Mouse (Mus musculus) heart, embryonic 15.5 days (tissue): ENCODE measurements around the gene Cpped1. TPM values are rescaled to one million over a fixed set of nuclear protein-coding genes. Genes with fewer than 3 reads are reported as not detected.

ENCODE experiments used
- ATAC-seq: fragments of 200-750 bp; cut with Nextera tagmentation; replicated peaks from 2 replicates; pipeline ENCODE4 v1.8.0; 2017; ENCODE audit warnings: low read depth, moderate TSS enrichment; ENCODE audit not compliant: insufficient number of reproducible peaks, insufficient read depth, low FRiP score
- H3K27ac ChIP-seq: fragments of 300-500 bp; sonication (generic); 2 replicates; pipeline ENCODE4 v1.5.1; 2015; ENCODE audit warnings: mild to moderate bottlenecking, inconsistent platforms
- H3K27me3 ChIP-seq: fragments of 300-500 bp; sonication (generic); 2 replicates; pipeline ENCODE4 v1.6.1; 2015; ENCODE audit warnings: inconsistent platforms
- H3K36me3 ChIP-seq: fragments of 300-500 bp; sonication (generic); 2 replicates; pipeline ENCODE4 v1.6.1; 2015; ENCODE audit warnings: mild to moderate bottlenecking, inconsistent platforms
- H3K4me1 ChIP-seq: fragments of 300-500 bp; sonication (generic); replicated peaks from 2 replicates; pipeline ENCODE4 v1.6.1; 2015; ENCODE audit warnings: inconsistent platforms
- H3K4me2 ChIP-seq: fragments of 300-500 bp; sonication (generic); 2 replicates; pipeline ENCODE4 v1.6.1; 2015; ENCODE audit warnings: inconsistent platforms, mild to moderate bottlenecking, moderate library complexity
- H3K4me3 ChIP-seq: fragments of 300-500 bp; sonication (generic); 2 replicates; pipeline ENCODE4 v1.5.1; 2015; ENCODE audit warnings: mild to moderate bottlenecking, inconsistent platforms
- H3K9ac ChIP-seq: fragments of 300-500 bp; sonication (generic); 2 replicates; pipeline ENCODE4 v1.6.1; 2015; ENCODE audit warnings: mild to moderate bottlenecking, inconsistent platforms
- H3K9me3 ChIP-seq: fragments of 300-500 bp; sonication (generic); replicated peaks from 2 replicates; pipeline ENCODE4 v1.6.1; 2016; ENCODE audit warnings: inconsistent platforms
- WGBS: fragments of 180-500 bp; shearing (Covaris S2); methylation state at CpG from one replicate; pipeline ENCODE4 v1.1.7; 2015; ENCODE audit warnings: mixed read lengths; 5-methylcytosine and 5-hydroxymethylcytosine counted together
- polyA plus RNA-seq: library from polyadenylated mRNA; unstranded; fragments of >200 nt; fragmentation: Nextera tagmentation; extraction: Ambion mirVana; gene quantifications from 2 replicates; pipeline ENCODE4 v1.2.1, GENCODE M21; 2015

The Cpped1 gene
- polyA plus RNA-seq, 1 experiment from 2014 or later = 31.1 TPM

GRCm38 (mm10) chr16:11757951-11758350 is 151.3 kb downstream of the Cpped1 start:
- Histone ChIP-seq H3K27ac (no peak overlapping the region), H3K27me3 (no peaks in the 10 kb centered on the region), H3K4me3 (no peak overlapping the region), H3K36me3 (no peaks in the 10 kb centered on the region), H3K4me2 (no peak overlapping the region), H3K9me3 (no peaks in the 10 kb centered on the region), H3K9ac (no peak overlapping the region), H3K4me1 (no peaks in the 10 kb centered on the region)
- 69% methylated on average over 7 of the region's 7 CpGs for WGBS
- no peak for ATAC-seq

GRCm38 (mm10) chr16:11757471-11757870 is 151.8 kb downstream of the Cpped1 start:
- Histone ChIP-seq H3K27ac (no peak overlapping the region), H3K27me3 (no peaks in the 10 kb centered on the region), H3K36me3 (no peaks in the 10 kb centered on the region), H3K4me3 (no peak overlapping the region), H3K4me2 (no peak overlapping the region), H3K9me3 (no peaks in the 10 kb centered on the region), H3K4me1 (no peaks in the 10 kb centered on the region), H3K9ac (no peak overlapping the region)
- no peak for ATAC-seq
- WGBS = 85% methylated on average over 8 of the region's 8 CpGs

- H3K27me3 ChIP-seq = no peaks in the 10 kb centered on the region
- ATAC-seq = no peak
Observed at GRCm38 (mm10) chr16:11756598-11757245, 152.5 kb downstream of the Cpped1 start.

GRCm38 (mm10) chr16:11755281-11756066 is 153.8 kb downstream of the Cpped1 start:
- H3K27me3 ChIP-seq = no peaks in the 10 kb centered on the region
- H3K27ac ChIP-seq = no peak overlapping the region
- 84% methylated on average over 9 of the region's 9 CpGs for WGBS
- H3K4me1 ChIP-seq = no peaks in the 10 kb centered on the region
- H3K4me3 ChIP-seq = no peak overlapping the region
- H3K36me3 ChIP-seq = no peaks in the 10 kb centered on the region
- H3K4me2 ChIP-seq = no peak overlapping the region
- H3K9ac ChIP-seq = no peak overlapping the region
- no peaks in the 10 kb centered on the region for H3K9me3 ChIP-seq
- 0 out of 2 replicates have a peak, but pooled peaks have one; percentile 36 for ATAC-seq

More at GRCm38 (mm10) chr16:11756598-11757245, 152.5 kb downstream of the Cpped1 start:
- Histone ChIP-seq H3K4me3 (no peak overlapping the region), H3K36me3 (no peaks in the 10 kb centered on the region), H3K27ac (no peak overlapping the region), H3K4me2 (no peak overlapping the region), H3K9ac (no peak overlapping the region), H3K9me3 (no peaks in the 10 kb centered on the region), H3K4me1 (no peaks in the 10 kb centered on the region)
- 61% methylated on average over 1 of the region's 1 CpGs for WGBS

GRCm38 (mm10) chr16:11754136-11754535 is 155.1 kb downstream of the Cpped1 start:
- WGBS = 89% methylated on average over 2 of the region's 2 CpGs
- no peak overlapping the region for H3K4me2 ChIP-seq
- no peak for ATAC-seq
- no peaks in the 10 kb centered on the region for H3K4me1 ChIP-seq
- no peak overlapping the region for H3K4me3 ChIP-seq
- H3K9me3 ChIP-seq = no peaks in the 10 kb centered on the region
- H3K9ac ChIP-seq = no peak overlapping the region
- no peaks in the 10 kb centered on the region for H3K27me3 ChIP-seq
- no peak overlapping the region for H3K27ac ChIP-seq
- H3K36me3 ChIP-seq = no peaks in the 10 kb centered on the region

Other genes with a start within 250 kb of the Cpped1 start
- 0.92 and 1.7 TPM in 2 replicates for gene Shisa9, start 74.7 kb upstream of the Cpped1 start, polyA plus RNA-seq